Mouse (Mus musculus): ENCODE measurements around the gene Aktip. TPM values are rescaled to one million over a fixed set of nuclear protein-coding genes. Genes with fewer than 3 reads are reported as not detected.

The Aktip gene
- polyA plus RNA-seq, 2 experiments = 30.4 to 58.0 TPM

DNA sequence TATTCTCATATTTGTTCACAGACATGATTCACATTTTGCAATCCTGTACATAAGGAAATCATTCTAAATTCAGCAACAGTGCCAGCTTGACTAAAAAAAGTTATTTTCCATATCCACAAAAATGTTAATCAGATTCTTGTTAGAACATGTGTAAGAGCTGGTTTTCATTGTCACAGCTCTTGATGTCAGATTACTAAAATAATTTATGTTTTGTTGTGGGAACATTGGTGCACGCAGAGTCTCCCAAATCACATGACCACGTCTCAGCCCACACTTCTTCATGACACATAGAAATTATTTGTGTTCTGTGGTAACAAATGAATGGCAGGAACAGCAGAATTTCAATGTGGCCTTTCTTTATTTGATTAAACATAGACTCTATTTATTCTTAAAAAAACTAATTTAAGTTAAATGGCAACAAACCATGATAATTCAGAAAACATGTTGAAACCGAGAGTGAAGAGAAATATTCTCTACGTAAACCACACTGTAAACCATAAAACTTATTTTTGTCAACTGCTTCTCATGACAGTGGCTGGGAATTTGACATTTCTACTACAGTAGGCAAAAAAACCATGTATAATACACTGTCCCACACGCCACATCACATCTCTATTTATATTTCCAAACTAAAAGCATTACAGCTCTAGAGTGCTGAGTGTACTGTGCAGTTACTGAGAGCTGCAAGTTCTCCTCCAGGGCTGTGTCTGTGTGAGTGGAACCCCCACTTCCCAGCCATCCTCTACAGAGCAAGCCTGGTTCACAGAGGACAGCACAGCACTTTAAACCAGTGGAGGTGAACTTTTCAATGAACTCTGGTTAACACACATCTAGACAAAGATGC is 17.5 kb upstream of the Aktip start:
- no peaks in the 10 kb centered on the region for H3K9me3 ChIP-seq (ENCODE audit: control insufficient read depth, low read length)
- DNase-seq (ENCODE audit: low spot score) (no peak), ATAC-seq (ENCODE audit: low FRiP score, low read depth) (no peak)
- no peaks in the 10 kb centered on the region for H3K27me3 ChIP-seq (ENCODE audit: control insufficient read depth, insufficient read depth, low read length)
- no peak overlapping the region for H3K4me2 ChIP-seq (replicated peaks; ENCODE audit: low read depth, low read length, severe bottlenecking)
- 74% methylated on average over 5 of the region's 5 CpGs for WGBS
- H3K27ac ChIP-seq (replicated peaks; ENCODE audit: low read depth, low read length) = no peak overlapping the region
- H3K4me3 ChIP-seq (replicated peaks; ENCODE audit: low read length) = no peak overlapping the region
- H3K36me3 ChIP-seq (ENCODE audit: control insufficient read depth, insufficient read depth, low read length) = no peaks in the 10 kb centered on the region
- H3K9ac ChIP-seq (ENCODE audit: low read depth, low read length, severe bottlenecking) = no peak overlapping the region
- no peak for TF ChIP-seq POLR2A (IDR thresholded peaks at IDR 0.05; ENCODE audit: borderline replicate concordance, extremely low read depth, insufficient read depth, insufficient read length)
- H3K4me1 ChIP-seq (ENCODE audit: control insufficient read depth, insufficient read depth, low read length) = no peaks in the 10 kb centered on the region

DNA sequence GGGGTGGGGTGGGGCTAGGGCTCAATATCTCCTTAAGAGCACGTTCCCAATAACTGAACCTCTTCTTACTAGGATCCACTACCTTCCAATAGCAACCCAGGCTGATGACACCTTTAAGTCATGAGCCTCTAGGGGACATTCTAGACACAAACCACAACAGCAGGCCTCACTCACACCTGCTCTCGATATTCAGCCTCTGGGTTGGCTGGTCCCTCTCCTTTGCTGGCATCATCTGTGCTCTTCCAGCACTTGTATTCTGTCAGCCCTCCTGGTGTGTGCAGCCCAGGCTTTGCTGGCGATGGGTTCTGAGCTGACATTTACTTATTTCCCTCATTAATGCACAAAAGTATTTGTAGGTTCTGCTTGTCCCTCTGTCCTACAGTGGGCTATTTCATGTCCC is 14.5 kb upstream of the Aktip start:
- ATAC-seq (ENCODE audit: low FRiP score, low read depth) (no peak), DNase-seq (ENCODE audit: low spot score) (no peak)
- 65% methylated on average over 3 of the region's 3 CpGs for WGBS
- Histone ChIP-seq H3K9ac (ENCODE audit: low read depth, low read length, severe bottlenecking) (no peak overlapping the region), H3K36me3 (ENCODE audit: control insufficient read depth, insufficient read depth, low read length) (no peaks in the 10 kb centered on the region), H3K27me3 (ENCODE audit: control insufficient read depth, insufficient read depth, low read length) (no peaks in the 10 kb centered on the region), H3K4me3 (replicated peaks; ENCODE audit: low read length) (no peak overlapping the region), H3K4me2 (replicated peaks; ENCODE audit: low read depth, low read length, severe bottlenecking) (no peak overlapping the region), H3K27ac (replicated peaks; ENCODE audit: low read depth, low read length) (no peak overlapping the region), H3K4me1 (ENCODE audit: control insufficient read depth, insufficient read depth, low read length) (no peaks in the 10 kb centered on the region), H3K9me3 (ENCODE audit: control insufficient read depth, low read length) (no peaks in the 10 kb centered on the region)
- no peak for TF ChIP-seq POLR2A (IDR thresholded peaks at IDR 0.05; ENCODE audit: borderline replicate concordance, extremely low read depth, insufficient read depth, insufficient read length)

DNA sequence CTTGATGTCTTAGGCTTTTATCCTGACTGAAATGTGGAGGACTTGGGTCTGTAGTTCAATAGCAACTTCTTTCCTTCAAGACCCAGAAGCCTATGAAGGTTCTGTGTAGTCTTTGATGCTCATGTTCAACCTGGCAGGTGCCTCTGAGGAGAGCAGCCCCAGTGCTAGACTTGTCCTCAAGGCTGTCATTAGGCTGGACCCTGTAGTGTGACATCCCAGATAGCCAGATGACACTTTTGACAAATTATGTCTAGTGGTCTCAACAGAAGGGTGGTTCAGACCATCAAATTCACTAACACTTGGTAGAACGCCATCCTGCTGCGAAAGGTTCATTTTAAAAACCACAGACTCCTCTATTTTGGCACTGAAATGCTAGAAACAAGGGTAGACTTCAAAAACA is 13.2 kb upstream of the Aktip start:
- no peak for ATAC-seq (ENCODE audit: low FRiP score, low read depth)
- no peaks in the 10 kb centered on the region for H3K27me3 ChIP-seq (ENCODE audit: control insufficient read depth, insufficient read depth, low read length)
- H3K4me1 ChIP-seq (ENCODE audit: control insufficient read depth, insufficient read depth, low read length) = no peaks in the 10 kb centered on the region
- H3K9me3 ChIP-seq (ENCODE audit: control insufficient read depth, low read length) = no peaks in the 10 kb centered on the region
- H3K4me2 ChIP-seq (replicated peaks; ENCODE audit: low read depth, low read length, severe bottlenecking) = no peak overlapping the region
- WGBS = 91% methylated on average over 2 of the region's 2 CpGs
- DNase-seq (ENCODE audit: low spot score) = no peak
- no peaks in the 10 kb centered on the region for H3K36me3 ChIP-seq (ENCODE audit: control insufficient read depth, insufficient read depth, low read length)
- H3K9ac ChIP-seq (ENCODE audit: low read depth, low read length, severe bottlenecking) = no peak overlapping the region
- no peak overlapping the region for H3K4me3 ChIP-seq (replicated peaks; ENCODE audit: low read length)
- no peak for TF ChIP-seq POLR2A (IDR thresholded peaks at IDR 0.05; ENCODE audit: borderline replicate concordance, extremely low read depth, insufficient read depth, insufficient read length)
- no peak overlapping the region for H3K27ac ChIP-seq (replicated peaks; ENCODE audit: low read depth, low read length)

DNA sequence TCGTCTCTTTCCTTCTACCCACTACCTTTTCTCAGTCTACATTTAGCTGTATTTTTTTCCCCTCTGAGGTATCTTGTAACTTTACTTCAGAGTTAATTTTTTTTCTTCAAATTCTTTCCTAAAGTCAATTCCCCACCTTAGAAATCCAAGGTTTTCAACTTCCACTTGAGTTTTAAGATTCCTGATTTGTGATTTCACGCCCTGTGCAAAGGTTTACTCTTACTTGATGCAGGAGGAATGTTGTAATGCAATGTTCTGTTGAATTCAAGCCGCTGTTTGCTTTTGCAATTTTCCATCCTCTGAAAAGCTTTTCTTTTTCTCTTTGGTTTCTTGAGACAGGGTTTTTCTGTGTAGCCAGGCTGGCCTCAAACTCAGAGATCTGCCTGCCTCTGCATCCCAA is 9.9 kb upstream of the Aktip start:
- no peak for DNase-seq (ENCODE audit: low spot score)
- Histone ChIP-seq H3K9me3 (ENCODE audit: control insufficient read depth, low read length) (no peaks in the 10 kb centered on the region), H3K9ac (ENCODE audit: low read depth, low read length, severe bottlenecking) (no peak overlapping the region), H3K36me3 (ENCODE audit: control insufficient read depth, insufficient read depth, low read length) (no peaks in the 10 kb centered on the region), H3K4me3 (replicated peaks; ENCODE audit: low read length) (no peak overlapping the region), H3K4me2 (replicated peaks; ENCODE audit: low read depth, low read length, severe bottlenecking) (no peak overlapping the region), H3K27me3 (ENCODE audit: control insufficient read depth, insufficient read depth, low read length) (no peaks in the 10 kb centered on the region), H3K27ac (replicated peaks; ENCODE audit: low read depth, low read length) (no peak overlapping the region), H3K4me1 (ENCODE audit: control insufficient read depth, insufficient read depth, low read length) (no peaks in the 10 kb centered on the region)
- WGBS = 77% methylated on average over 3 of the region's 3 CpGs
- ATAC-seq (ENCODE audit: low FRiP score, low read depth) = no peak
- TF ChIP-seq POLR2A (IDR thresholded peaks at IDR 0.05; ENCODE audit: borderline replicate concordance, extremely low read depth, insufficient read depth, insufficient read length) = no peak

DNA sequence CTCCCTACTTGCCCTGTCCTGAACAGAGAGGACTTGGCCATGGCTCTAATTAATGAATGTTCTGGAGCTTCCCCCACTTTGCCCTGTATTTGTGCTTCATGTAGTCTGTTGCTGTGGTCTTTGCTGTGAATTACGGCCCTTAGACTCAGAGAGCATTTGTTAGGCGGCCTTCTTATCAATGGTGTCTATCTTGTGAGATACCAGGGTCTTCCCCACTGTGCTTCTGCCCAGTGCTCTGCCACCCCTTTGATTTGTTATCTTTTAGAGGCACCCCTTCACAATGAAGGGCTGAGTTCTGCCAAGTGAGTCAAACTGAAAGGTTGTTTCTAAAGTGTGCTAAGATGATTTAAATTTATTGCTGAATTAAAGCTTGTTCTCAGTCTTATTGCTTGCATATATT is 7.9 kb upstream of the Aktip start:
- WGBS = 71% methylated on average over 2 of the region's 2 CpGs
- no peak overlapping the region for H3K9ac ChIP-seq (ENCODE audit: low read depth, low read length, severe bottlenecking)
- ATAC-seq (ENCODE audit: low FRiP score, low read depth) (no peak), DNase-seq (ENCODE audit: low spot score) (no peak)
- no peaks in the 10 kb centered on the region for H3K4me1 ChIP-seq (ENCODE audit: control insufficient read depth, insufficient read depth, low read length)
- H3K4me2 ChIP-seq (replicated peaks; ENCODE audit: low read depth, low read length, severe bottlenecking) = no peak overlapping the region
- no peak overlapping the region for H3K27ac ChIP-seq (replicated peaks; ENCODE audit: low read depth, low read length)
- H3K27me3 ChIP-seq (ENCODE audit: control insufficient read depth, insufficient read depth, low read length) = no peaks in the 10 kb centered on the region
- no peaks in the 10 kb centered on the region for H3K36me3 ChIP-seq (ENCODE audit: control insufficient read depth, insufficient read depth, low read length)
- H3K9me3 ChIP-seq (ENCODE audit: control insufficient read depth, low read length) = no peaks in the 10 kb centered on the region
- no peak for TF ChIP-seq POLR2A (IDR thresholded peaks at IDR 0.05; ENCODE audit: borderline replicate concordance, extremely low read depth, insufficient read depth, insufficient read length)
- H3K4me3 ChIP-seq (replicated peaks; ENCODE audit: low read length) = no peak overlapping the region

Data from limb, embryonic 14.5 days (tissue).